Mouse (Mus musculus) hindbrain, embryonic 11.5 days (tissue): ENCODE measurements at regions not wholly inside any gene's neighbourhood (a gene's known extent, or its start where the extent isn't known, plus 50 kb on each side); places are given as distances from the start of the nearest gene placed in this dataset.
"Not testable (repeated sequence)": the region's sequence is repeated elsewhere in the genome, so short reads cannot be mapped to it uniquely, and the experiment has no call there.

Experiments
- ATAC-seq: fragments of 200-750 bp; cut with Nextera tagmentation; 2 replicates; pipeline ENCODE4 v1.8.0; 2017; ENCODE audit warnings: mild to moderate bottlenecking, moderate TSS enrichment, moderate library complexity; ENCODE audit not compliant: low FRiP score
- DNase-seq: peaks from one replicate; pipeline ENCODE4 v3.0.0-alpha.2; 2015; ENCODE audit warnings: low spot score
- H3K27ac ChIP-seq: fragments of 300-500 bp; sonication (generic); 2 replicates; pipeline ENCODE4 v1.5.1; 2014; ENCODE audit warnings: mild to moderate bottlenecking, low read depth, low read length
- H3K27me3 ChIP-seq: fragments of 300-500 bp; sonication (generic); 2 replicates; pipeline ENCODE4 v1.6.1; 2014; ENCODE audit warnings: mild to moderate bottlenecking, low read length, moderate library complexity, mixed read lengths; ENCODE audit not compliant: control insufficient read depth, insufficient read depth
- H3K36me3 ChIP-seq: fragments of 300-500 bp; sonication (generic); 2 replicates; pipeline ENCODE4 v1.6.1; 2014; ENCODE audit warnings: mild to moderate bottlenecking, low read length, moderate library complexity, mixed read lengths; ENCODE audit not compliant: control insufficient read depth, insufficient read depth
- H3K4me1 ChIP-seq: fragments of 300-500 bp; sonication (generic); replicated peaks from 2 replicates; pipeline ENCODE4 v1.6.1; 2014; ENCODE audit warnings: low read length, mixed read lengths; ENCODE audit not compliant: control insufficient read depth, insufficient read depth
- H3K4me2 ChIP-seq: fragments of 300-500 bp; sonication (generic); replicated peaks from 2 replicates; pipeline ENCODE4 v1.6.1; 2014; ENCODE audit warnings: mild to moderate bottlenecking, low read depth, low read length
- H3K4me3 ChIP-seq: fragments of 300-500 bp; sonication (generic); 2 replicates; pipeline ENCODE4 v1.5.1; 2014; ENCODE audit warnings: low read depth, low read length
- H3K9ac ChIP-seq: fragments of 300-500 bp; sonication (generic); 2 replicates; pipeline ENCODE4 v1.6.1; 2014; ENCODE audit warnings: low read depth, low read length
- H3K9me3 ChIP-seq: fragments of 300-500 bp; sonication (generic); 2 replicates; pipeline ENCODE4 v1.6.1; 2016; ENCODE audit warnings: low read length; ENCODE audit not compliant: control insufficient read depth
- WGBS: fragments of 180-500 bp; shearing (Covaris S2); extraction: QIAGEN DNeasy Blood & Tissue Kit; methylation state at CpG from one replicate; pipeline ENCODE4 v1.1.7; 2014; 5-methylcytosine and 5-hydroxymethylcytosine counted together

DNA sequence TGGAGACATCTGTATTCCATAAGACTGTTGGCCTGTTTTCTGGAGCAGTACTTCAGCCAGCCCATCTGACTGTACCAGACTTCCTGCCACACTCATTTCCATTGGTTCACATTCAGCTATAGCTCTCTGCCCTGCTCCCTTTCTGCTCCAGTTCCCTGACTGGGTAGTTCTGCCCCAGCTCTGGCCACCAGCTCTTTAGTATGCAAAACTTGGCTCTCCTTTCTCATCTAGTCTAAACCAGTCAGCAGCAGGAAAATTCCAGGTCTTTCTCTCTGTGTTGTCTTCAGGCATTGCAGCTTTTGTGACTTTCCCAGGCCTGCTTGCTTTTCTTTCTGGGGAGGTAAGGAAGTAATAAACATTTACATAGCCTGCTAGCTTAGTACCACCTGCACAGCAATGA lies 363.5 kb upstream of the Agtr1b start:
- H3K27ac ChIP-seq = no peak overlapping the region
- H3K9ac ChIP-seq = no peak overlapping the region
- no peaks in the 10 kb centered on the region for H3K9me3 ChIP-seq
- ATAC-seq (no peak), DNase-seq (no peak)
- H3K4me2 ChIP-seq = no peak overlapping the region
- no peaks in the 10 kb centered on the region for H3K27me3 ChIP-seq
- H3K4me1 ChIP-seq = no peaks in the 10 kb centered on the region
- no peak overlapping the region for H3K4me3 ChIP-seq
- no peaks in the 10 kb centered on the region for H3K36me3 ChIP-seq

DNA sequence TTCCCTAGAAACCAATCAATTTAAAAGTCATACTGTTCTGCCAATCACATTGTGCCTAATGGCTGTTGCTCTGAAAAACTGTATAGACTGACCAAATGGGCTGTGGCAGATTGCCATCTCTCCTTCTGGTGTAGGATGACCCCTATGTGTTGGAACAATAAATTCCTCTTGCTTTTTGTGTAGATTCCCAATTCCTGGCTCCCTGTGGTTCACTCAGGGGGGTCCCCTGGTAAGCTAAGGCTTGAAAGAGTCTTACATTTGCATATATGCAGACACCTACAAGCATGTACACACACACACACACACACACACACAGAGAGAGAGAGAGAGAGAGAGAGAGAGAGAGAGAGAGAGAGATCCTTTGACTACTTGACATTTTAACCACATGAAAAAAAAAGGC lies 362.8 kb upstream of the Agtr1b start:
- H3K36me3 ChIP-seq, DNase-seq, H3K27me3 ChIP-seq, H3K4me3 ChIP-seq, H3K9ac ChIP-seq, ATAC-seq, H3K4me1 ChIP-seq, H3K27ac ChIP-seq, H3K4me2 ChIP-seq, H3K9me3 ChIP-seq: not testable (repeated sequence)

DNA sequence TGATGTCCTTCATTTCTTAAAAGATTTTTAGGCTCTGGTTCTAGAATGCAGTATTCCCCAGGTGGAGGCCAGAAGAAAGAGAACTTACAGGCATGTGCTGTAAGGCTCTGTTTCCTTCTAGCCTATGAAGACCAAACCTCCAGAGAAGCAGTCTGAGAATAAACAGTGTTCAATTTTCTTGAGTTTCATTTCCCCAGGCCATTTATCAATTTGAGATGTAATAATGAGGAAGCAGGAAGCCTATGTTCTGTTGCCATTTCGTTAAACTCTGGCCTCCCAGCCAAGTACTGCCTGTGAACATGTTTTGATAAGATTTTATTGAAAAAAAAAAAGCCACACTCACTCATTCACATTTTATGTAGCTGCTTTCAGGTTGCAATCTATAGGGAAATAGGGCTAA lies 347.7 kb upstream of the Agtr1b start:
- WGBS = 76% methylated on average over 1 of the region's 1 CpGs
- Histone ChIP-seq H3K4me1 (no peaks in the 10 kb centered on the region), H3K4me2 (no peak overlapping the region), H3K36me3 (no peaks in the 10 kb centered on the region), H3K9ac (no peak overlapping the region), H3K9me3 (no peaks in the 10 kb centered on the region), H3K4me3 (no peak overlapping the region), H3K27ac (no peak overlapping the region), H3K27me3 (no peaks in the 10 kb centered on the region)
- DNase-seq (no peak), ATAC-seq (no peak)

DNA sequence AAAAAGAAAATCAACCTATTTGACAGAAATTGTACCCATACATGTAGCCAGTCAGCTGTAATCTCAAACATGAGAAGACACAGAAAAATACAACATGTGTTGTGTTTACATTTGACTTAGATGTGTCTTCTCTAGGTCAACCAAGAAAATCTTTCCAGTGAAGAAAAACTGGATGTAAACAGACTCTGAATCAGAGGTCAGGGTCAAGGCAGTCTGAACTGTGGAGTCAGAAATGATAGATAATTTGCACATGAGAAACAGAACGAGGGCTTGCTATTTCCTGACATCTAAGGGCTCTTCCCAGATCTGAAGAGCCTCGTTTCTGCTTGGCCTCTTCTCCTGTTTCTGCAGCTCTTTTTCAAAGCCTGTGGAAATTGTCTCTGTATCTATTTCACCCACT lies 342.7 kb upstream of the Agtr1b start:
- DNase-seq = no peak
- Histone ChIP-seq H3K27ac (no peak overlapping the region), H3K36me3 (no peaks in the 10 kb centered on the region), H3K4me3 (no peak overlapping the region), H3K4me2 (no peak overlapping the region), H3K4me1 (no peaks in the 10 kb centered on the region), H3K9ac (no peak overlapping the region), H3K9me3 (no peaks in the 10 kb centered on the region), H3K27me3 (no peaks in the 10 kb centered on the region)
- 57% methylated on average over 2 of the region's 2 CpGs for WGBS
- ATAC-seq = no peak

DNA sequence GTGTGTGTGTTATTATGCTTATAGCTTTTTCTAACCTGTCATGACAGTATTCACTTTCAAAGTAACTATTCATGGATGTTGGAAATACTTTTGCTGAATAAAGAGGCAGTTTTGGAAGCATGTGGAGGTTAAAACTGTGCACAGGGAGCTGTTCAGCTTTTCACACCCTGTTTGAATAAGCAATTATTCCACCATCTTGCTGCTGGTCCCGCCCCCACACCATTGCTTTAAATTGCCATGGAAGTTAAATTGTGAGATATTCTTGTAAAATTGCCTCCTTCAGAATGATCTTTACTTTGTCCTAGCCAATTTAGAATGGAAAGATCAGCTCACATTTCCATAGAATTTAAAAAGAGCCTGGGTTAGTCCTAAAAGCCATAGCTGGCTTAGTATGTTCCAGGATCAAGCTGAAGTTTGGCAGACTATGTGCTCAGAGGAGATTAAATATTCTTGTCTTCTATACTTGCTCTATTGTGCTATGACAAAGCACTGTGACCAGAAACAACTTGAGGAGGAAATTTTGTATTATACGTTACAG lies 328.4 kb upstream of the Agtr1b start:
- DNase-seq = no peak
- no peaks in the 10 kb centered on the region for H3K36me3 ChIP-seq
- no peaks in the 10 kb centered on the region for H3K9me3 ChIP-seq
- no peak overlapping the region for H3K4me3 ChIP-seq
- H3K27me3 ChIP-seq = no peaks in the 10 kb centered on the region
- H3K4me2 ChIP-seq = no peak overlapping the region
- no peak for ATAC-seq
- WGBS = 89% methylated on average over 2 of the region's 2 CpGs
- no peaks in the 10 kb centered on the region for H3K4me1 ChIP-seq
- H3K27ac ChIP-seq = no peak overlapping the region
- no peak overlapping the region for H3K9ac ChIP-seq

DNA sequence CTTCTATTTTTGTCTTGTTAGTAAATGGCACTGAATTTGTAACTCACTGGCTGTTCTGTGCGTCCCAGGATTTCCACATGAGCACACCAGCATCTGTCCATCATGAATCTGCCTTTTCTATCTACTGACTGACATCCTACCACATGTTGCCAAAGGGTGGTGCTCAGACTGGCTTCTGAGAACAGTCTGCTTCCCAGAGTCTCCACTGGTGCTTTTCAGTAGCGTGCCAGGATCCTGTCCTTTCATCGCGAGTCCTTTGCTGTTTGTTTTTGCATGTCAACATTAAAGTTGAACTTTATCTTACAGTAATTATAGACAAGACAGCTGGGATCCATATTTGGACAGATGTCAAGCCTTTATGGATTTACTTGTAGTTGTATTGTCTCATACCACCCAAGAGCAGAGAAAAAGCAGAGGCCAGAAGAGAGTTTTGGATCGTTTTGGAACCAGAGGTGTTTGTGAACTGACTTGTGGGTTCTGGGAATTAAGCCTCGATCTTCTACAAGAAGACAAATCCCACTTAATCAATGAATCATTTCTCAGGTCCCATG lies 314.0 kb upstream of the Agtr1b start:
- Histone ChIP-seq H3K4me2 (no peak overlapping the region), H3K36me3 (no peaks in the 10 kb centered on the region), H3K9me3 (no peaks in the 10 kb centered on the region), H3K9ac (no peak overlapping the region), H3K4me3 (no peak overlapping the region), H3K4me1 (no peaks in the 10 kb centered on the region), H3K27me3 (no peaks in the 10 kb centered on the region), H3K27ac (no peak overlapping the region)
- ATAC-seq (no peak), DNase-seq (no peak)
- 83% methylated on average over 6 of the region's 6 CpGs for WGBS

DNA sequence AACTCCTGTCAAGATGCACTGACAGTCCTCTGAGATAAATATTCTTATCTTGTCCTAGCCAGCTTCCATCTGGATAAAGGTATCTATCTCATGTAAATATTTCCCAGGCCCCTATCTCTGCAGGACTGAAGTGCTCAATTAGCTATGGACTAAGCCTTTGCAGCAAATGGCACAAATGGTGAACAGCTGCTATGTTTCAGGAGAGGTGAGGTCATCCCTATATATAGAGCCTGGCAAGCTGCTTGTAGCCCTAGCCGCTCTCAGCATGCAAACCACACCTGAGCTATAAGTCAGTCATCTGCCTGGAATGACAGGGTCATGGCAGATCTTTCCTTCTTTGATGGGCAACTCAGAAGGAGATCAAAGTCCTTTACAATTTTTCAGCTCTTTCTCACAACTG lies 294.9 kb upstream of the Agtr1b start:
- ATAC-seq (peak; percentile 57; the same call in 1 of the 2 replicates), DNase-seq (peak; percentile 5)
- H3K9me3 ChIP-seq = no peaks in the 10 kb centered on the region
- H3K27ac ChIP-seq = no peak overlapping the region
- H3K36me3 ChIP-seq = no peaks in the 10 kb centered on the region
- H3K4me2 ChIP-seq = no peak overlapping the region
- H3K4me1 ChIP-seq = no peaks in the 10 kb centered on the region
- 56% methylated on average over 1 of the region's 1 CpGs for WGBS
- H3K27me3 ChIP-seq = no peaks in the 10 kb centered on the region
- H3K9ac ChIP-seq = no peak overlapping the region
- no peak overlapping the region for H3K4me3 ChIP-seq

DNA sequence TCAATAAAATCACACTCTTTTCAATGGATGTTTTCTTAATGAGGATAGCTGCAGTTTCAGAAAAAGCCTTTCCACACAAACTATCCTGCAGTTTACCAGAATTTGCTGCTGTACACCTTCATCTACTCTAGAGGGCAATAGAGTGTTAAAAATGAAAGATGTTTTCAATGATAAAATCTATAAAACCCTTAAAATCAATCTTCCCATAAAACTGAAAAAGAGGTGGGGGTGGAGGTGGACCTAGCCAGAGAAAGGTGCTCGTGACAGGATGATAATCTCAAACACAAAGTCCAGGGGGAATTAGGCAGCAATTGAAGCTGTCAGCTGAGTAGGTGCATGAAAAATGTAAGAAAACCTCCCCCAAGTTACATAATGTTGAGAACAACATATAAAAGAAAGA lies 288.4 kb upstream of the Agtr1b start:
- no peak overlapping the region for H3K9ac ChIP-seq
- H3K9me3 ChIP-seq = no peaks in the 10 kb centered on the region
- WGBS = 22% methylated on average over 1 of the region's 1 CpGs
- no peak overlapping the region for H3K4me3 ChIP-seq
- H3K4me1 ChIP-seq = no peaks in the 10 kb centered on the region
- no peaks in the 10 kb centered on the region for H3K27me3 ChIP-seq
- H3K4me2 ChIP-seq = no peak overlapping the region
- no peaks in the 10 kb centered on the region for H3K36me3 ChIP-seq
- peak; percentile 35 for DNase-seq
- ATAC-seq = peak; percentile 35
- no peak overlapping the region for H3K27ac ChIP-seq
